Mouse (Mus musculus): Measurements from ENCODE around the gene Il11ra1. TPM values are rescaled to one million over a fixed set of nuclear protein-coding genes. Genes with fewer than 3 reads are reported as not detected.

The Il11ra1 gene
- polyA plus RNA-seq, 1 experiment from 2014 or later = 73.7 TPM

DNA sequence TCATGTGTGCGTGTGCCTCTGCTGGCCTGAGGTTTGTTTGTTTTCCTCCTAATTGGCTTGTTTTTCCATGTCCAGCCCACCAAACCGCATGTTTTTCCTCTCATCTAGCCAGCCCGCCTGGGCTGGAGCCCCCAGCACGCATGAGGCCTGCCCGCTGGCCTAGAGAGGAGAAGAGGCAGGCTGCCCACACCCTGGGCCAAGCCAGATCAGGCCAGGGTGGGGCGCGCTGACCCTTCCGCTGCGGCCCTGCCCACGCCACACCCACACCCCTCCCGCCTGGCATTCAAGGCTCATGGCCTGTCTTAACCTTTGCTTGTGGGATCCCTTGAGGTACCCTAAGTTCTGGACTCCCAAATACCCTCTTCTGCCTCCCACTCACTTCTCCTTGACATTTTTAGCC lies 33.1 kb upstream of the Il11ra1 start:
- H3K27me3 ChIP-seq (ENCODE audit: control insufficient read depth, insufficient read depth, low read length) = no peaks in the 10 kb centered on the region
- TF ChIP-seq EP300 (optimal IDR thresholded peaks at IDR 0.05) = no peak
- TF ChIP-seq CTCF (IDR thresholded peaks at IDR 0.05; ENCODE audit: low read depth) = no peak
- H3K4me3 ChIP-seq (ENCODE audit: low read depth, low read length) = no peak overlapping the region
- H3K4me1 ChIP-seq (replicated peaks; ENCODE audit: control insufficient read depth, insufficient read depth) = no peaks in the 10 kb centered on the region
- no peak for ATAC-seq (ENCODE audit: low FRiP score, low TSS enrichment)
- no peaks in the 10 kb centered on the region for H3K9me3 ChIP-seq (ENCODE audit: control insufficient read depth, low read length)
- H3K9ac ChIP-seq (ENCODE audit: low read length) = no peak overlapping the region
- H3K4me2 ChIP-seq (replicated peaks; ENCODE audit: low read depth) = no peak overlapping the region
- no peak for DNase-seq (ENCODE audit: low spot score)
- H3K36me3 ChIP-seq (ENCODE audit: control insufficient read depth, insufficient read depth, low read length) = no peaks in the 10 kb centered on the region
- WGBS = 68% methylated on average over 11 of the region's 11 CpGs
- H3K27ac ChIP-seq (replicated peaks) = no peak overlapping the region

GRCm38 (mm10) chr4:41670836-41671235 lies 29.0 kb upstream of the Il11ra1 start:
- no peak for DNase-seq (ENCODE audit: low spot score)
- H3K9ac ChIP-seq (ENCODE audit: low read length) = no peak overlapping the region
- H3K36me3 ChIP-seq (ENCODE audit: control insufficient read depth, insufficient read depth, low read length) = no peaks in the 10 kb centered on the region
- H3K4me3 ChIP-seq (ENCODE audit: low read depth, low read length) = no peak overlapping the region
- H3K4me2 ChIP-seq (replicated peaks; ENCODE audit: low read depth) = no peak overlapping the region
- H3K27me3 ChIP-seq (ENCODE audit: control insufficient read depth, insufficient read depth, low read length) = no peaks in the 10 kb centered on the region
- no peak for ATAC-seq (ENCODE audit: low FRiP score, low TSS enrichment)
- no peak overlapping the region for H3K27ac ChIP-seq (replicated peaks)
- H3K9me3 ChIP-seq (ENCODE audit: control insufficient read depth, low read length) = no peaks in the 10 kb centered on the region
- TF ChIP-seq EP300 (optimal IDR thresholded peaks at IDR 0.05) = no peak
- no peak for TF ChIP-seq CTCF (IDR thresholded peaks at IDR 0.05; ENCODE audit: low read depth)
- WGBS = 82% methylated on average over 18 of the region's 18 CpGs
- H3K4me1 ChIP-seq (replicated peaks; ENCODE audit: control insufficient read depth, insufficient read depth) = no peaks in the 10 kb centered on the region; the same call in 1 of the 2 replicates

GRCm38 (mm10) chr4:41671500-41671899 lies 28.3 kb upstream of the Il11ra1 start:
- Histone ChIP-seq H3K4me3 (ENCODE audit: low read depth, low read length) (no peak overlapping the region), H3K9me3 (ENCODE audit: control insufficient read depth, low read length) (no peaks in the 10 kb centered on the region), H3K27ac (replicated peaks) (no peak overlapping the region), H3K9ac (ENCODE audit: low read length) (no peak overlapping the region), H3K27me3 (ENCODE audit: control insufficient read depth, insufficient read depth, low read length) (no peaks in the 10 kb centered on the region), H3K4me2 (replicated peaks; ENCODE audit: low read depth) (no peak overlapping the region), H3K36me3 (ENCODE audit: control insufficient read depth, insufficient read depth, low read length) (no peaks in the 10 kb centered on the region), H3K4me1 (replicated peaks; ENCODE audit: control insufficient read depth, insufficient read depth) (no peaks in the 10 kb centered on the region; the same call in 1 of the 2 replicates)
- WGBS = 39% methylated on average over 5 of the region's 5 CpGs
- no peak for DNase-seq (ENCODE audit: low spot score)
- TF ChIP-seq CTCF (IDR thresholded peaks at IDR 0.05; ENCODE audit: low read depth) = no peak
- TF ChIP-seq EP300 (optimal IDR thresholded peaks at IDR 0.05) = no peak
- 0 out of 2 replicates have a peak, but pooled peaks have one; percentile 11 for ATAC-seq (ENCODE audit: low FRiP score, low TSS enrichment)

- H3K36me3 ChIP-seq (ENCODE audit: control insufficient read depth, insufficient read depth, low read length) = no peaks in the 10 kb centered on the region
- H3K27ac ChIP-seq (replicated peaks) = no peak overlapping the region
- no peaks in the 10 kb centered on the region for H3K9me3 ChIP-seq (ENCODE audit: control insufficient read depth, low read length)
- no peak overlapping the region for H3K4me3 ChIP-seq (ENCODE audit: low read depth, low read length)
- ATAC-seq (ENCODE audit: low FRiP score, low TSS enrichment) (peak; percentile 34; the same call in 1 of the 2 replicates), DNase-seq (ENCODE audit: low spot score) (no peak)
- H3K27me3 ChIP-seq (ENCODE audit: control insufficient read depth, insufficient read depth, low read length) = no peaks in the 10 kb centered on the region
- no peak overlapping the region for H3K9ac ChIP-seq (ENCODE audit: low read length)
- no peak overlapping the region for H3K4me2 ChIP-seq (replicated peaks; ENCODE audit: low read depth)
- 38% methylated on average over 8 of the region's 8 CpGs for WGBS
- TF ChIP-seq CTCF (IDR thresholded peaks at IDR 0.05; ENCODE audit: low read depth) (no peak), EP300 (optimal IDR thresholded peaks at IDR 0.05) (no peak)
- H3K4me1 ChIP-seq (replicated peaks; ENCODE audit: control insufficient read depth, insufficient read depth) = peaks cover 2% of the 10 kb centered on the region; the same call in 1 of the 2 replicates
These were observed 27.8 kb upstream of the Il11ra1 start for GRCm38 (mm10) chr4:41671963-41672480.

GRCm38 (mm10) chr4:41672522-41672963 lies 27.2 kb upstream of the Il11ra1 start:
- ATAC-seq (ENCODE audit: low FRiP score, low TSS enrichment) (no peak), DNase-seq (ENCODE audit: low spot score) (no peak)
- Histone ChIP-seq H3K9me3 (ENCODE audit: control insufficient read depth, low read length) (no peaks in the 10 kb centered on the region), H3K4me3 (ENCODE audit: low read depth, low read length) (no peak overlapping the region), H3K27ac (replicated peaks) (no peak overlapping the region), H3K27me3 (ENCODE audit: control insufficient read depth, insufficient read depth, low read length) (no peaks in the 10 kb centered on the region), H3K36me3 (ENCODE audit: control insufficient read depth, insufficient read depth, low read length) (no peaks in the 10 kb centered on the region), H3K4me2 (replicated peaks; ENCODE audit: low read depth) (no peak overlapping the region), H3K9ac (ENCODE audit: low read length) (no peak overlapping the region), H3K4me1 (replicated peaks; ENCODE audit: control insufficient read depth, insufficient read depth) (peaks cover 2% of the 10 kb centered on the region; the same call in 1 of the 2 replicates)
- WGBS = 30% methylated on average over 8 of the region's 8 CpGs
- no peak for TF ChIP-seq EP300 (optimal IDR thresholded peaks at IDR 0.05)
- TF ChIP-seq CTCF (IDR thresholded peaks at IDR 0.05; ENCODE audit: low read depth) = no peak

- H3K27me3 ChIP-seq (ENCODE audit: control insufficient read depth, insufficient read depth, low read length) = no peaks in the 10 kb centered on the region
- DNase-seq (ENCODE audit: low spot score) = no peak
- no peak overlapping the region for H3K9ac ChIP-seq (ENCODE audit: low read length)
These were observed 26.6 kb upstream of the Il11ra1 start for GRCm38 (mm10) chr4:41673186-41673585.

More at GRCm38 (mm10) chr4:41673186-41673585, 26.6 kb upstream of the Il11ra1 start:
- ATAC-seq (ENCODE audit: low FRiP score, low TSS enrichment) = no peak
- no peak overlapping the region for H3K27ac ChIP-seq (replicated peaks)
- no peaks in the 10 kb centered on the region for H3K9me3 ChIP-seq (ENCODE audit: control insufficient read depth, low read length)
- H3K4me3 ChIP-seq (ENCODE audit: low read depth, low read length) = no peak overlapping the region
- WGBS = 68% methylated on average over 19 of the region's 19 CpGs
- TF ChIP-seq CTCF (IDR thresholded peaks at IDR 0.05; ENCODE audit: low read depth) (no peak), EP300 (optimal IDR thresholded peaks at IDR 0.05) (no peak)
- H3K4me2 ChIP-seq (replicated peaks; ENCODE audit: low read depth) = no peak overlapping the region
- peaks cover 2% of the 10 kb centered on the region; the same call in 1 of the 2 replicates for H3K4me1 ChIP-seq (replicated peaks; ENCODE audit: control insufficient read depth, insufficient read depth)
- H3K36me3 ChIP-seq (ENCODE audit: control insufficient read depth, insufficient read depth, low read length) = no peaks in the 10 kb centered on the region
